Mouse (Mus musculus) heart, embryonic 14.5 days (tissue): ENCODE results near the gene Lysmd3. TPM values are rescaled to one million over a fixed set of nuclear protein-coding genes. Genes with fewer than 3 reads are reported as not detected.

ENCODE experiments used
- ATAC-seq: fragments of 200-750 bp; cut with Nextera tagmentation; 2 replicates; pipeline ENCODE4 v1.8.0; 2017; ENCODE audit warnings: low read depth, moderate TSS enrichment; ENCODE audit not compliant: insufficient number of reproducible peaks, insufficient read depth, low FRiP score
- H3K27ac ChIP-seq, 2 experiments: fragments of 200-500 bp in 1 of 2; fragments of 300-500 bp in 1 of 2; sonication (generic) in 1 of 2; replicated peaks in 1 of 2; 2 replicates each; pipeline ENCODE4 v1.5.1; 2012 to 2014; ENCODE audit warnings: low read depth in 2 of 2, low read length in 2 of 2, control low read depth in 1 of 2, mild to moderate bottlenecking in 1 of 2, mixed read lengths in 1 of 2; ENCODE audit not compliant: control insufficient read depth in 1 of 2, insufficient read depth in 1 of 2
- H3K27me3 ChIP-seq: fragments of 300-500 bp; sonication (generic); 2 replicates; pipeline ENCODE4 v1.6.1; 2014; ENCODE audit warnings: mild to moderate bottlenecking, low read length, control low read depth; ENCODE audit not compliant: control insufficient read depth, insufficient read depth
- H3K36me3 ChIP-seq: fragments of 300-500 bp; sonication (generic); 2 replicates; pipeline ENCODE4 v1.6.1; 2014; ENCODE audit warnings: mild to moderate bottlenecking, control low read depth, low read length, mixed read lengths; ENCODE audit not compliant: control insufficient read depth, insufficient read depth
- H3K4me1 ChIP-seq, 2 experiments: fragments of 200-500 bp in 1 of 2; fragments of 300-500 bp in 1 of 2; sonication (generic) in 1 of 2; 2 replicates each; pipeline ENCODE4 v1.6.1; 2012 to 2014; ENCODE audit warnings: low read length in 2 of 2, control low read depth in 1 of 2, mixed read lengths in 1 of 2; ENCODE audit not compliant: control insufficient read depth in 2 of 2, insufficient read depth in 2 of 2
- H3K4me2 ChIP-seq: fragments of 300-500 bp; sonication (generic); 2 replicates; pipeline ENCODE4 v1.6.1; 2014; ENCODE audit warnings: mild to moderate bottlenecking, low read length
- H3K4me3 ChIP-seq, 2 experiments: fragments of 200-500 bp in 1 of 2; fragments of 300-500 bp in 1 of 2; sonication (generic) in 1 of 2; 2 replicates each; pipeline ENCODE4 v1.5.1; 2012 to 2014; ENCODE audit warnings: low read length in 2 of 2, mild to moderate bottlenecking in 2 of 2, control low read depth in 1 of 2, low read depth in 1 of 2, moderate library complexity in 1 of 2; ENCODE audit not compliant: control insufficient read depth in 1 of 2, insufficient read depth in 1 of 2
- H3K9ac ChIP-seq: fragments of 300-500 bp; sonication (generic); 2 replicates; pipeline ENCODE4 v1.6.1; 2014; ENCODE audit warnings: mild to moderate bottlenecking, low read length
- H3K9me3 ChIP-seq: fragments of 300-500 bp; sonication (generic); 2 replicates; pipeline ENCODE4 v1.6.1; 2016; ENCODE audit warnings: low read length, control low read depth; ENCODE audit not compliant: control insufficient read depth
- WGBS: fragments of 180-500 bp; shearing (Covaris S2); extraction: QIAGEN DNeasy Blood & Tissue Kit; methylation state at CpG from one replicate; pipeline ENCODE4 v1.1.7; 2014; 5-methylcytosine and 5-hydroxymethylcytosine counted together
- polyA plus RNA-seq: library from polyadenylated mRNA; unstranded; fragments of >200 nt; fragmentation: Nextera tagmentation; extraction: Ambion mirVana; gene quantifications from 2 replicates; pipeline ENCODE4 v1.2.1, GENCODE M21; 2014

The Lysmd3 gene
- polyA plus RNA-seq, 1 experiment from 2014 or later: 24.9 TPM

DNA sequence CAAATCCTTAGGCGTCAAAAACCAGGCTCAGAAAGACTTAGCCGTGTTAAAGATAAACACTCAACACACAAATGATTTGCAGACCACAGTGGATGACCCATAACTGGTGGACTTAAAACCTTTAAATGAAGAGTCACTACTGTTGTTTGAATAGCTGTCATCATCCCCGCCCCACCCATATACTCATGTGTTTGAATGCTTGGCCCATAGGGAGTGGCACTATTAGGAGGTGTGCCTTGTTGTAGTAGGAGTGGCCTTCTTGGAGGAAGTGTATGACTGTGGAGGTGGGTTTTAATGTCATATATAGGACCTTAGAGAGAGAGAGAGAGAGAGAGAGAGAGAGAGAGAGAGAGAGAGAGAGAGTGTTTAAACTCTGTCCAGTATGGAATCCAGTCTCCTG is 25.6 kb downstream of the Lysmd3 start:
- Histone ChIP-seq H3K9ac (no peak overlapping the region), H3K36me3 (peaks cover 27% of the 10 kb centered on the region), H3K27me3 (no peaks in the 10 kb centered on the region), H3K4me3 (no peak overlapping the region), H3K4me1 (no peaks in the 10 kb centered on the region), H3K27ac (no peak overlapping the region), H3K9me3 (no peaks in the 10 kb centered on the region), H3K4me2 (no peak overlapping the region)
- WGBS: 86% methylated on average over 3 of the region's 3 CpGs
- no peak for ATAC-seq

GRCm38 (mm10) chr13:81684258-81684657 is 26.8 kb downstream of the Lysmd3 start:
- ATAC-seq: no peak
- 69% methylated on average over 5 of the region's 5 CpGs for WGBS

GRCm38 (mm10) chr13:81684884-81685283 is 27.4 kb downstream of the Lysmd3 start:
- Histone ChIP-seq H3K36me3 (peaks cover 24% of the 10 kb centered on the region), H3K4me3 (no peak overlapping the region), H3K9me3 (no peaks in the 10 kb centered on the region), H3K9ac (no peak overlapping the region), H3K4me2 (no peak overlapping the region), H3K27me3 (no peaks in the 10 kb centered on the region), H3K27ac (no peak overlapping the region), H3K4me1 (no peaks in the 10 kb centered on the region)
- ATAC-seq: no peak
- 88% methylated on average over 3 of the region's 3 CpGs for WGBS

More at GRCm38 (mm10) chr13:81684258-81684657, 26.8 kb downstream of the Lysmd3 start:
- no peak overlapping the region for H3K27ac ChIP-seq
- peaks cover 27% of the 10 kb centered on the region for H3K36me3 ChIP-seq
- H3K27me3 ChIP-seq: no peaks in the 10 kb centered on the region
- no peak overlapping the region for H3K4me3 ChIP-seq
- no peak overlapping the region for H3K4me2 ChIP-seq
- no peak overlapping the region for H3K9ac ChIP-seq
- no peaks in the 10 kb centered on the region for H3K4me1 ChIP-seq
- H3K9me3 ChIP-seq: no peaks in the 10 kb centered on the region

DNA sequence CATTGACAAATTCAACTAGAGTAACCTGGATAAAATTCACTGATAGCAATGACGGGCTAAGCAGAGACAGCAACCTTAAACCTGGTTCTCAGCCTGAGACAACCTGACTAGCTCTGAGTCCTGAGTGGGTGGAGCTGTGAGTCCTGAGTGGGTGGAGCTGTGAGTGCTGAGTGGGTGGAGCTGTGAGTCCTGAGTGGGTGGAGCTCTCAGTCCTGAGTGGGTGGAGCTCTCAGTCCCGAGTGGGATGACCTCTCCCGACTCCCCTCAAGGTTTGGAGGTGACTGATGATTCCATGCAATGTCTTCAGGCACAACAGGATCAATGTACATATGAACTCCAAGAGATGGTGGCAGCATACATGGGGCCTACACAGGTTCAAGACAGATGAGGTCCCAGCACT is 32.1 kb downstream of the Lysmd3 start:
- no peak overlapping the region for H3K4me2 ChIP-seq
- H3K4me1 ChIP-seq: peaks cover 4 to 12% of the 10 kb centered on the region in 2 experiments; a peak in 3 of 4 replicates
- no peak overlapping the region for H3K27ac ChIP-seq
- H3K9ac ChIP-seq: no peak overlapping the region
- WGBS: 90% methylated on average over 3 of the region's 3 CpGs
- ATAC-seq: no peak
- H3K4me3 ChIP-seq: no peak overlapping the region
- H3K36me3 ChIP-seq: peaks cover 28% of the 10 kb centered on the region
- no peaks in the 10 kb centered on the region for H3K9me3 ChIP-seq
- no peaks in the 10 kb centered on the region for H3K27me3 ChIP-seq

GRCm38 (mm10) chr13:81690477-81690876 is 33.0 kb downstream of the Lysmd3 start:
- peak overlapping the region; percentile 42 for H3K4me2 ChIP-seq
- peak overlapping the region; percentile 43 to 60; a peak in 3 of 4 replicates for H3K27ac ChIP-seq
- peaks cover 4 to 12% of the 10 kb centered on the region in 2 experiments; a peak in 3 of 4 replicates for H3K4me1 ChIP-seq
- H3K9ac ChIP-seq: no peak overlapping the region
- H3K27me3 ChIP-seq: no peaks in the 10 kb centered on the region
- ATAC-seq: 0 out of 2 replicates have a peak, but pooled peaks have one; percentile 54
- WGBS: 16% methylated on average over 10 of the region's 10 CpGs
- H3K9me3 ChIP-seq: no peaks in the 10 kb centered on the region
- H3K4me3 ChIP-seq: no peak overlapping the region
- H3K36me3 ChIP-seq: peaks cover 27% of the 10 kb centered on the region

GRCm38 (mm10) chr13:81691606-81692005 is 34.1 kb downstream of the Lysmd3 start:
- Histone ChIP-seq H3K9me3 (no peaks in the 10 kb centered on the region), H3K27me3 (no peaks in the 10 kb centered on the region), H3K4me3 (no peak overlapping the region), H3K4me2 (no peak overlapping the region), H3K36me3 (peaks cover 21% of the 10 kb centered on the region), H3K4me1 (peaks cover 4 to 12% of the 10 kb centered on the region in 2 experiments; a peak in 3 of 4 replicates), H3K9ac (no peak overlapping the region), H3K27ac (peak overlapping the region; percentile 3 to 20; a peak in 3 of 4 replicates)
- 38% methylated on average over 9 of the region's 9 CpGs for WGBS
- peak; percentile 56; the same call in 1 of the 2 replicates for ATAC-seq

GRCm38 (mm10) chr13:81694446-81694845 is 37.0 kb downstream of the Lysmd3 start:
- peaks cover 28% of the 10 kb centered on the region for H3K36me3 ChIP-seq
- H3K4me1 ChIP-seq: peaks cover 4 to 12% of the 10 kb centered on the region in 2 experiments; a peak in 3 of 4 replicates
- H3K4me2 ChIP-seq: no peak overlapping the region
- no peak overlapping the region for H3K4me3 ChIP-seq
- H3K9ac ChIP-seq: no peak overlapping the region
- WGBS: 93% methylated on average over 12 of the region's 12 CpGs
- H3K27me3 ChIP-seq: no peaks in the 10 kb centered on the region
- H3K9me3 ChIP-seq: no peaks in the 10 kb centered on the region
- no peak for ATAC-seq
- no peak overlapping the region for H3K27ac ChIP-seq

- Histone ChIP-seq H3K9me3 (no peaks in the 10 kb centered on the region), H3K4me2 (no peak overlapping the region), H3K27me3 (no peaks in the 10 kb centered on the region), H3K4me3 (no peak overlapping the region), H3K36me3 (peaks cover 9% of the 10 kb centered on the region; the same call in 1 of the 2 replicates), H3K4me1 (no peaks in the 10 kb centered on the region), H3K27ac (no peak overlapping the region), H3K9ac (no peak overlapping the region)
- 73% methylated on average over 7 of the region's 7 CpGs for WGBS
- no peak for ATAC-seq
These were observed 45.7 kb downstream of the Lysmd3 start for GRCm38 (mm10) chr13:81703148-81703547.
